Mouse (Mus musculus) forebrain, embryonic 16.5 days (tissue): Measurements from ENCODE around the gene A730015C16Rik. TPM values are rescaled to one million over a fixed set of nuclear protein-coding genes. Genes with fewer than 3 reads are reported as not detected.

ENCODE experiments used
- ATAC-seq: fragments of 200-750 bp; cut with Nextera tagmentation; 2 replicates; pipeline ENCODE4 v1.8.0; 2017; ENCODE audit warnings: mild to moderate bottlenecking, moderate library complexity
- H3K27ac ChIP-seq: fragments of 300-500 bp; sonication (generic); 2 replicates; pipeline ENCODE4 v1.5.1; 2014; ENCODE audit warnings: low read length, control low read depth
- H3K27me3 ChIP-seq: fragments of 300-500 bp; sonication (generic); replicated peaks from 2 replicates; pipeline ENCODE4 v1.6.1; 2014; ENCODE audit warnings: low read length; ENCODE audit not compliant: control insufficient read depth, insufficient read depth
- H3K36me3 ChIP-seq: fragments of 300-500 bp; sonication (generic); 2 replicates; pipeline ENCODE4 v1.6.1; 2014; ENCODE audit not compliant: control insufficient read depth, insufficient read depth
- H3K4me1 ChIP-seq: fragments of 300-500 bp; sonication (generic); replicated peaks from 2 replicates; pipeline ENCODE4 v1.6.1; 2014; ENCODE audit warnings: low read length; ENCODE audit not compliant: control insufficient read depth, insufficient read depth
- H3K4me2 ChIP-seq: fragments of 300-500 bp; sonication (generic); 2 replicates; pipeline ENCODE4 v1.6.1; 2014; ENCODE audit warnings: mild to moderate bottlenecking, low read length, control low read depth
- H3K4me3 ChIP-seq: fragments of 300-500 bp; sonication (generic); replicated peaks from 2 replicates; pipeline ENCODE4 v1.5.1; 2014; ENCODE audit warnings: mild to moderate bottlenecking, low read length, control low read depth
- H3K9ac ChIP-seq: fragments of 300-500 bp; sonication (generic); replicated peaks from 2 replicates; pipeline ENCODE4 v1.6.1; 2014; ENCODE audit warnings: low read depth, low read length, control low read depth
- H3K9me3 ChIP-seq: fragments of 300-500 bp; sonication (generic); 2 replicates; pipeline ENCODE4 v1.6.1; 2016; ENCODE audit warnings: low read length; ENCODE audit not compliant: control insufficient read depth
- whole genome bisulfite sequencing: fragments of 180-500 bp; shearing (Covaris S2); extraction: QIAGEN DNeasy Blood & Tissue Kit; methylation state at CpG from one replicate; pipeline ENCODE4 v1.1.7; 2014; 5-methylcytosine and 5-hydroxymethylcytosine counted together
- polyA plus RNA-seq: library from polyadenylated mRNA; unstranded; fragments of >200 nt; fragmentation: Nextera tagmentation; extraction: Ambion mirVana; gene quantifications from 2 replicates; pipeline ENCODE4 v1.2.1, GENCODE M21; 2015

The A730015C16Rik gene
- polyA plus RNA-seq, 1 experiment from 2014 or later: 2.0 TPM

GRCm38 (mm10) chr4:108833828-108834114, 14.6 kb downstream of the A730015C16Rik start:
- peak overlapping the region; percentile 98 for H3K9ac ChIP-seq
- no peak for ATAC-seq
- under 1% methylated on average over 6 of the region's 6 CpGs for WGBS
- H3K4me3 ChIP-seq: peak overlapping the region; percentile 68
- H3K36me3 ChIP-seq: peaks cover 3% of the 10 kb centered on the region; the same call in 1 of the 2 replicates
- no peaks in the 10 kb centered on the region for H3K27me3 ChIP-seq
- no peaks in the 10 kb centered on the region for H3K9me3 ChIP-seq
- peak overlapping the region; percentile 100 for H3K27ac ChIP-seq
- H3K4me2 ChIP-seq: peak overlapping the region; percentile 60
- H3K4me1 ChIP-seq: peaks cover 30% of the 10 kb centered on the region

- Histone ChIP-seq H3K4me1 (peaks cover 30% of the 10 kb centered on the region), H3K27me3 (no peaks in the 10 kb centered on the region), H3K9me3 (no peaks in the 10 kb centered on the region), H3K9ac (peak within 1 kb of the TSS; percentile 98), H3K36me3 (peaks cover 5% of the 10 kb centered on the region; the same call in 1 of the 2 replicates), H3K4me2 (peak within 1 kb of the TSS; percentile 86), H3K27ac (peak within 1 kb of the TSS; percentile 100), H3K4me3 (peak within 1 kb of the TSS; percentile 68)
- under 1% methylated on average over 69 of the region's 73 CpGs for WGBS
- ATAC-seq: peak; percentile 96
Measured at GRCm38 (mm10) chr4:108832916-108833827, 15.2 kb downstream of the A730015C16Rik start, which contains the start of gene Btf3l4. TSS of gene Btf3l4 (minus strand) at chr4:108833614.

GRCm38 (mm10) chr4:108830698-108831097, 17.7 kb downstream of the A730015C16Rik start:
- Histone ChIP-seq H3K36me3 (peaks cover 12% of the 10 kb centered on the region), H3K4me1 (peaks cover 16% of the 10 kb centered on the region), H3K9ac (no peak overlapping the region), H3K4me2 (peak overlapping the region; percentile 21; the same call in 1 of the 2 replicates), H3K27ac (no peak overlapping the region), H3K27me3 (no peaks in the 10 kb centered on the region), H3K9me3 (no peaks in the 10 kb centered on the region), H3K4me3 (no peak overlapping the region)
- 89% methylated on average over 1 of the region's 1 CpGs for WGBS
- ATAC-seq: no peak

- H3K4me3 ChIP-seq: no peak overlapping the region
- peaks cover 31% of the 10 kb centered on the region for H3K36me3 ChIP-seq
- no peak for ATAC-seq
- H3K27ac ChIP-seq: no peak overlapping the region
- WGBS: 86% methylated on average over 2 of the region's 2 CpGs
- no peak overlapping the region for H3K4me2 ChIP-seq
- H3K9ac ChIP-seq: no peak overlapping the region
- H3K9me3 ChIP-seq: no peaks in the 10 kb centered on the region
- no peaks in the 10 kb centered on the region for H3K27me3 ChIP-seq
- peaks cover 4% of the 10 kb centered on the region for H3K4me1 ChIP-seq
Measured at GRCm38 (mm10) chr4:108826643-108827042, 21.8 kb downstream of the A730015C16Rik start.

- no peak for ATAC-seq
- Histone ChIP-seq H3K27ac (no peak overlapping the region), H3K27me3 (no peaks in the 10 kb centered on the region), H3K9ac (no peak overlapping the region), H3K4me1 (0 out of 2 replicates have a peak, but pooled peaks cover 3% of the 10 kb centered on the region), H3K36me3 (peaks cover 34% of the 10 kb centered on the region), H3K4me2 (no peak overlapping the region), H3K9me3 (no peaks in the 10 kb centered on the region), H3K4me3 (no peak overlapping the region)
- WGBS: 82% methylated on average over 1 of the region's 1 CpGs
Measured at GRCm38 (mm10) chr4:108826096-108826495, 22.3 kb downstream of the A730015C16Rik start.

DNA sequence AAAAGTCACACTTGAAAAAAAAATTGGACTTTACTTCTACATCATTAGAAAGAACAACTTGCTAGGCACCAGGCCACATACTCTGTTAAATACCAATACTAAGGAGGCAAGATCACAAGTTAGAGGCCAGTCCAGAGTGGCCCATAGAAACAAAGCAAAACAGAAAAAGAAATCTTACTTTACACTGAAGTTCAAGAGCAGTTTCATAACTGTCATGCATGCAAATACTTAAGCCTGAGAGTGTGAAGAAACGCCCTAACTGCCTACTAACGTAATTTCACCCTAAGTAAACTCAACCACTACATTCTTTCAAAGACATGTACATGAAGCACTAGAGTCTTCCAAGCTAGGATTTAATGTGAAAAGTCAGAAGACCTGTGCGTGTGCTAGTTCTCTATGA, 22.7 kb downstream of the A730015C16Rik start:
- 96% methylated on average over 3 of the region's 3 CpGs for WGBS
- Histone ChIP-seq H3K9me3 (no peaks in the 10 kb centered on the region), H3K27me3 (no peaks in the 10 kb centered on the region), H3K9ac (no peak overlapping the region), H3K4me3 (no peak overlapping the region), H3K4me2 (no peak overlapping the region), H3K27ac (no peak overlapping the region), H3K36me3 (peaks cover 36% of the 10 kb centered on the region), H3K4me1 (no peaks in the 10 kb centered on the region)
- no peak for ATAC-seq

DNA sequence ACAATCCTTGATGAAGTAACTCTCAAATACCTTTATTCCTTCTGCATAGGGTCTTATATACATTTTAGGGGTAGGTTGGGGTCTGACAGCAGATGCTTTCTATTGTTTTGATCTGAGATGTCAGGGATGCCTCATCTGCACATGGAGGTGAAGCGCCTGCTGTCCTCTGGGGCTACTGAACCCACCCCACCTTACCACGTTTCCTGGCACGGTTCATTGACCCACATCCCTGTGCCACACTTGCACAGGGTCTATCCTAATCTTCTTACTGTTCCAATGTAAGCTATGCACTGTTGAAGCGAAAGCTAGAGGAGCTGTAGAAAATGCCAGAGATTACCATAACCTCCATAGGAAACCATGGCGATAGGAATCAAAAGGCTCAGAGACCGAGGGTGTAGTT, 36.9 kb downstream of the A730015C16Rik start:
- ATAC-seq: no peak
- Histone ChIP-seq H3K4me3 (no peak overlapping the region), H3K4me2 (no peak overlapping the region), H3K36me3 (0 out of 2 replicates have a peak, but pooled peaks cover 3% of the 10 kb centered on the region), H3K4me1 (no peaks in the 10 kb centered on the region), H3K9ac (no peak overlapping the region), H3K27ac (no peak overlapping the region), H3K9me3 (no peaks in the 10 kb centered on the region), H3K27me3 (no peaks in the 10 kb centered on the region)
- WGBS: 68% methylated on average over 6 of the region's 6 CpGs

GRCm38 (mm10) chr4:108811142-108811541, 37.3 kb downstream of the A730015C16Rik start:
- Histone ChIP-seq H3K4me3 (no peak overlapping the region), H3K4me1 (no peaks in the 10 kb centered on the region), H3K27ac (no peak overlapping the region), H3K27me3 (no peaks in the 10 kb centered on the region), H3K9ac (no peak overlapping the region), H3K36me3 (0 out of 2 replicates have a peak, but pooled peaks cover 3% of the 10 kb centered on the region), H3K9me3 (no peaks in the 10 kb centered on the region), H3K4me2 (no peak overlapping the region)
- 66% methylated on average over 4 of the region's 4 CpGs for WGBS
- no peak for ATAC-seq

GRCm38 (mm10) chr4:108803535-108803934, 44.9 kb downstream of the A730015C16Rik start:
- H3K27me3 ChIP-seq: no peaks in the 10 kb centered on the region
- no peaks in the 10 kb centered on the region for H3K4me1 ChIP-seq
- H3K9me3 ChIP-seq: no peaks in the 10 kb centered on the region
- no peak overlapping the region for H3K4me3 ChIP-seq
- H3K36me3 ChIP-seq: no peaks in the 10 kb centered on the region
- no peak overlapping the region for H3K4me2 ChIP-seq
- ATAC-seq: no peak
- H3K27ac ChIP-seq: no peak overlapping the region
- H3K9ac ChIP-seq: no peak overlapping the region
- WGBS: 78% methylated on average over 2 of the region's 2 CpGs
